ENCODE assay signal across 8 mouse cellular contexts in genomic region chr6:30510291-30510690, GRCm38 (mm10). TPM values are rescaled to one million over a fixed set of nuclear protein-coding genes. Genes with fewer than 3 reads are reported as not detected.
A peak's percentile ranks its signal among the peaks of the same experiment; 100 is the strongest.
DNase-seq lines count a peak whose midpoint lies in the region; ATAC-seq lines count a peak whose summit lies in the region.

No protein-coding gene starts in this region.

- H3K9ac ChIP-seq in neural tube, embryonic 11.5 days (ENCODE audit: low read length), result peak overlapping the region; percentile 46
- H3K9ac ChIP-seq in embryonic facial prominence, embryonic 12.5 days, result no peak overlapping the region
- H3K9ac ChIP-seq in hindbrain, embryonic 12.5 days, result peak overlapping the region; percentile 68; the same call in 1 of the 2 replicates

- 73% methylated on average over 5 of the region's 5 CpGs for WGBS in neural tube, embryonic 11.5 days
- WGBS in embryonic facial prominence, embryonic 12.5 days, result 63% methylated on average over 5 of the region's 5 CpGs
- WGBS in hindbrain, embryonic 12.5 days, result 59% methylated on average over 5 of the region's 5 CpGs

- no peaks in the 10 kb centered on the region for H3K27me3 ChIP-seq in neural tube, embryonic 11.5 days (ENCODE audit: control insufficient read depth, insufficient read depth, low read length)
- no peaks in the 10 kb centered on the region for H3K27me3 ChIP-seq in embryonic facial prominence, embryonic 12.5 days
- H3K27me3 ChIP-seq in hindbrain, embryonic 12.5 days, result no peaks in the 10 kb centered on the region

- H3K4me2 ChIP-seq in neural tube, embryonic 11.5 days (ENCODE audit: low read depth), result peak overlapping the region; percentile 70; the same call in 1 of the 2 replicates
- H3K4me2 ChIP-seq in embryonic facial prominence, embryonic 12.5 days (replicated peaks), result peak overlapping the region; percentile 57
- H3K4me2 ChIP-seq in hindbrain, embryonic 12.5 days (replicated peaks), result peak overlapping the region; percentile 75

- H3K27ac ChIP-seq in neural tube, embryonic 11.5 days (ENCODE audit: low read depth, low read length), result peak overlapping the region; percentile 87
- peak overlapping the region; percentile 99 for H3K27ac ChIP-seq in embryonic facial prominence, embryonic 12.5 days
- H3K27ac ChIP-seq in hindbrain, embryonic 12.5 days, result peak overlapping the region; percentile 96

- H3K4me3 ChIP-seq in neural tube, embryonic 11.5 days (ENCODE audit: low read depth, low read length), result peak overlapping the region; percentile 49; the same call in 1 of the 2 replicates
- H3K4me3 ChIP-seq in embryonic facial prominence, embryonic 12.5 days, result no peak overlapping the region
- H3K4me3 ChIP-seq in hindbrain, embryonic 12.5 days, result peak overlapping the region; percentile 56; the same call in 1 of the 2 replicates

- H3K4me1 ChIP-seq in neural tube, embryonic 11.5 days (ENCODE audit: control insufficient read depth, insufficient read depth, low read length), result peaks cover 6% of the 10 kb centered on the region
- peaks cover 16% of the 10 kb centered on the region for H3K4me1 ChIP-seq in embryonic facial prominence, embryonic 12.5 days
- H3K4me1 ChIP-seq in hindbrain, embryonic 12.5 days, result peaks cover 6% of the 10 kb centered on the region

- no peaks in the 10 kb centered on the region for H3K9me3 ChIP-seq in neural tube, embryonic 11.5 days (ENCODE audit: control insufficient read depth, low read length)
- H3K9me3 ChIP-seq in embryonic facial prominence, embryonic 12.5 days, result no peaks in the 10 kb centered on the region
- H3K9me3 ChIP-seq in hindbrain, embryonic 12.5 days (replicated peaks), result no peaks in the 10 kb centered on the region

- ATAC-seq in neural tube, embryonic 11.5 days (ENCODE audit: insufficient read depth, low FRiP score, low TSS enrichment), result no peak
- no peak for ATAC-seq in embryonic facial prominence, embryonic 12.5 days (ENCODE audit: insufficient number of reproducible peaks, insufficient read depth, low FRiP score, low TSS enrichment)
- ATAC-seq in hindbrain, embryonic 12.5 days (ENCODE audit: low FRiP score), result peak; percentile 33

- H3K36me3 ChIP-seq in neural tube, embryonic 11.5 days (ENCODE audit: control insufficient read depth, insufficient read depth, low read length), result peaks cover 4% of the 10 kb centered on the region
- H3K36me3 ChIP-seq in embryonic facial prominence, embryonic 12.5 days, result peaks cover 8% of the 10 kb centered on the region
- peaks cover 6% of the 10 kb centered on the region; the same call in 1 of the 2 replicates for H3K36me3 ChIP-seq in hindbrain, embryonic 12.5 days

- no peak for DNase-seq in neural tube, embryonic 11.5 days (ENCODE audit: low spot score)
- no peak for DNase-seq in neural tube, embryonic 10.5 days (ENCODE audit: extremely low spot score, low spot score)
- peak; percentile 3 for DNase-seq in lung, postnatal 36 days
- DNase-seq in frontal cortex, postnatal 25 days (ENCODE audit: low spot score in 2 of 2), result no peak
- no peak for DNase-seq in left cerebral cortex, adult 18-20 months (ENCODE audit: low spot score in 2 of 2)
- DNase-seq in yolk sac, embryonic 10.5 days (ENCODE audit: low spot score), result no peak

RNA-seq across cellular contexts. Expression of gene Ssmem1, which starts 0.6 kb away (rescaled TPM):
- polyA plus RNA-seq in neural tube, embryonic 11.5 days (2014; fragmentation: Nextera tagmentation; extraction: Ambion mirVana), result 0.40 and 1.1 TPM in 2 replicates
- 0.14 and 0.33 TPM in 2 replicates for polyA plus RNA-seq in embryonic facial prominence, embryonic 12.5 days (2016; fragmentation: Nextera tagmentation; extraction: Ambion mirVana)
- polyA plus RNA-seq in hindbrain, embryonic 12.5 days (2016; fragmentation: Nextera tagmentation; extraction: Ambion mirVana), result 0.21 and 0.34 TPM in 2 replicates
- total RNA-seq in left cerebral cortex, adult 18-20 months (2021), result under 1 TPM; 0.52 to 0.74 TPM

RNA-seq across cellular contexts. Expression of gene Tmem209, which starts 0.7 kb away (rescaled TPM):
- 38.6 and 41.5 TPM in 2 replicates for polyA plus RNA-seq in neural tube, embryonic 11.5 days (2014; fragmentation: Nextera tagmentation; extraction: Ambion mirVana)
- 37.8 and 38.6 TPM in 2 replicates for polyA plus RNA-seq in embryonic facial prominence, embryonic 12.5 days (2016; fragmentation: Nextera tagmentation; extraction: Ambion mirVana)
- 37.0 and 38.9 TPM in 2 replicates for polyA plus RNA-seq in hindbrain, embryonic 12.5 days (2016; fragmentation: Nextera tagmentation; extraction: Ambion mirVana)
- total RNA-seq in left cerebral cortex, adult 18-20 months (2021), result 10 to 100 TPM; 21.7 to 24.8 TPM

RNA-seq across cellular contexts. Expression of gene Cpa2, which starts 31.1 kb away (rescaled TPM):
- polyA plus RNA-seq in neural tube, embryonic 11.5 days (2014; fragmentation: Nextera tagmentation; extraction: Ambion mirVana), result 11.3 and 13.1 TPM in 2 replicates
- polyA plus RNA-seq in embryonic facial prominence, embryonic 12.5 days (2016; fragmentation: Nextera tagmentation; extraction: Ambion mirVana), result 4.2 and 7.6 TPM in 2 replicates
- 4.0 and 6.3 TPM in 2 replicates for polyA plus RNA-seq in hindbrain, embryonic 12.5 days (2016; fragmentation: Nextera tagmentation; extraction: Ambion mirVana)
- total RNA-seq in left cerebral cortex, adult 18-20 months (2021), result 1 to 10 TPM; 1.9 to 2.0 TPM

RNA-seq across cellular contexts. Expression of gene Cpa4, which starts 57.9 kb away (rescaled TPM):
- polyA plus RNA-seq in neural tube, embryonic 11.5 days (2014; fragmentation: Nextera tagmentation; extraction: Ambion mirVana), result 2.1 and 3.6 TPM in 2 replicates
- polyA plus RNA-seq in embryonic facial prominence, embryonic 12.5 days (2016; fragmentation: Nextera tagmentation; extraction: Ambion mirVana), result 0.79 and 1.3 TPM in 2 replicates
- polyA plus RNA-seq in hindbrain, embryonic 12.5 days (2016; fragmentation: Nextera tagmentation; extraction: Ambion mirVana), result 1.7 and 1.9 TPM in 2 replicates
- total RNA-seq in left cerebral cortex, adult 18-20 months (2021), result under 1 TPM; 0.19 to 0.21 TPM
